Mouse (Mus musculus): ENCODE measurements around the gene Tceal5. TPM values are rescaled to one million over a fixed set of nuclear protein-coding genes. Genes with fewer than 3 reads are reported as not detected.

Gene Tceal5
- polyA plus RNA-seq, 1 experiment = 134 TPM

DNA sequence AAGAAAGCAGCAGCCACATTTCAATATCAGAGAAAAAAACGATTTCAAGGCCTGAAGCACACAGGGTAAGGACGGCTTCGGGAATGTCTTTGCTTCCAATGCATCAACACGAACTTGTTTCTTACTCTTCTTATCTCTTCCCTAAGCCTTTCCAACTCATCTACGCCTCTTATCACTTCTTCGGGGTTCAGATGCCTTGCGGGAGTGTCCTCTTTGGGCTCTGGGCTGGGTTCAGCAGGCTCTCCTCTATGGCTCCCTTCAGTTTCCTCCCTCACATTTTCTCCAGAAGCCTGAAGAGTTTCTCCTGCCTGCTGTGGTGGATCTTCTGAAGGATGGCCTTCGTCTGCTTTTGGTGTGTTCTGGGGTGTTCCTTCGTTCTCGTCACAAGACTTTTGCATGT is 33.1 kb downstream of the Tceal5 start:
- DNase-seq = no peak
- Histone ChIP-seq H3K4me1 (ENCODE audit: control insufficient read depth, insufficient read depth, low read length) (no peaks in the 10 kb centered on the region), H3K4me3 (replicated peaks; ENCODE audit: insufficient read depth, low read depth, low read length) (no peak overlapping the region), H3K27ac (ENCODE audit: insufficient read depth, low read length) (no peak overlapping the region), H3K27me3 (ENCODE audit: control insufficient read depth, insufficient read depth, low read length) (no peaks in the 10 kb centered on the region)
- TF ChIP-seq POLR2A (IDR thresholded peaks at IDR 0.05; ENCODE audit: borderline replicate concordance, insufficient read depth, low read length) = no peak
- no peak for TF ChIP-seq CTCF (IDR thresholded peaks at IDR 0.05; ENCODE audit: borderline replicate concordance, insufficient read depth, low read depth, low read length)
- WGBS = 43% methylated on average over 10 of the region's 10 CpGs

Other genes with a start within 250 kb of the Tceal5 start
- 143 TPM in 2 replicates for gene Arxes2, start 210.1 kb downstream of the Tceal5 start, polyA plus RNA-seq (2012; rRNA removed)
- 36.7 and 40.0 TPM in 2 replicates for gene Arxes1, start 170.5 kb downstream of the Tceal5 start, polyA plus RNA-seq (2012; rRNA removed)
- 291 and 304 TPM in 2 replicates for gene Bex2, start 135.6 kb downstream of the Tceal5 start, polyA plus RNA-seq (2012; rRNA removed)
- gene Nxf3, start 118.6 kb downstream of the Tceal5 start, polyA plus RNA-seq (2012; rRNA removed) = 0.05 and 0.10 TPM in 2 replicates
- 27.8 and 33.7 TPM in 2 replicates for gene Bex4, start 64.9 kb downstream of the Tceal5 start, polyA plus RNA-seq (2012; rRNA removed)
- gene Tceal8, start 31.5 kb downstream of the Tceal5 start, polyA plus RNA-seq (2012; rRNA removed) = 71.8 and 72.0 TPM in 2 replicates
- gene Tceal7, start 10.9 kb upstream of the Tceal5 start, polyA plus RNA-seq (2012; rRNA removed) = 0.22 and 0.33 TPM in 2 replicates
- 110 and 114 TPM in 2 replicates for gene Bex1, start 11.6 kb upstream of the Tceal5 start, polyA plus RNA-seq (2012; rRNA removed)
- 112 and 117 TPM in 2 replicates for gene Tceal9, start 41.2 kb upstream of the Tceal5 start, polyA plus RNA-seq (2012; rRNA removed)
- 465 and 491 TPM in 2 replicates for gene Bex3, start 66.4 kb upstream of the Tceal5 start, polyA plus RNA-seq (2012; rRNA removed)